Mouse (Mus musculus) B cell, adult (primary cell): Measurements from ENCODE around the gene Gabrb2. TPM values are rescaled to one million over a fixed set of nuclear protein-coding genes. Genes with fewer than 3 reads are reported as not detected.

Experiments
- total RNA-seq: library from RNA; stranded (reverse); gene quantifications from 4 replicates; pipeline ENCODE4 v1.2.4, GENCODE M21; 2023; ENCODE audit not compliant: inconsistent age

Gene Gabrb2
- total RNA-seq: not detected in 4 replicates

GRCm38 (mm10) chr11:42418996-42419782 is at the start of gene Gabrb2:
Gene Gabrb2, plus strand, starts transcription at chr11:42419757.

Other genes with a start within 250 kb of the Gabrb2 start
- gene Gabra1, start 236.8 kb upstream of the Gabrb2 start, total RNA-seq: not detected in 4 replicates
- gene Gabra6, start 98.7 kb upstream of the Gabrb2 start, total RNA-seq: not detected in 4 replicates